Mouse (Mus musculus): ENCODE measurements around the gene Pde4b.

- TF ChIP-seq POLR2A (IDR thresholded peaks at IDR 0.05; ENCODE audit: extremely low read depth, insufficient read depth, low read length) (no peak), CTCF (IDR thresholded peaks at IDR 0.05; ENCODE audit: low read depth, low read length) (no peak)
These were observed 533.8 kb downstream of the Pde4b start for GRCm38 (mm10) chr4:102621120-102621519.
